Mouse (Mus musculus): ENCODE measurements at regions not wholly inside any gene's neighbourhood (a gene's known extent, or its start where the extent isn't known, plus 50 kb on each side); places are given as distances from the start of the nearest gene placed in this dataset.

- ATAC-seq (replicated peaks; ENCODE audit: low FRiP score, poor library complexity, severe bottlenecking) = no peak
These were observed 651.9 kb upstream of the Klhl1 start for GRCm38 (mm10) chr14:97170841-97171240.

DNA sequence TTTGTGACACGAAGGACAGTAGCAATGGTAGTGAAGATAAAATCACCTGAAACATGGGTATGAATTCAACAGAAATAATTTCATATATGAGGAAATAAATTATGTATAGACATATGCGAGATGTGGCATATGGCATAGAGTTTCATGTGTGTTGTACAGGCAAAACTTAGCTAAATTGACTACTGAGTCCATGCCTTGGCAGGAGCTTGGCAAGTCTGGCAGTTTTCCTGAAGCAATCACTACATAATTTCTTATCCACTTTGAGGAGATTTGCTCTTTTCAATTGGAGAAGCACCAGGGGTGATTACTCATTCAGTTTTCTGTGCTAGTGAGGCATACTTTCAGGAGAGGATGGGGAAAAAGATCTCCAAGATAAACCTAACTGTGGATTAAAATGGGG, 646.9 kb upstream of the Klhl1 start:
- no peak for ATAC-seq (replicated peaks; ENCODE audit: low FRiP score, poor library complexity, severe bottlenecking)

DNA sequence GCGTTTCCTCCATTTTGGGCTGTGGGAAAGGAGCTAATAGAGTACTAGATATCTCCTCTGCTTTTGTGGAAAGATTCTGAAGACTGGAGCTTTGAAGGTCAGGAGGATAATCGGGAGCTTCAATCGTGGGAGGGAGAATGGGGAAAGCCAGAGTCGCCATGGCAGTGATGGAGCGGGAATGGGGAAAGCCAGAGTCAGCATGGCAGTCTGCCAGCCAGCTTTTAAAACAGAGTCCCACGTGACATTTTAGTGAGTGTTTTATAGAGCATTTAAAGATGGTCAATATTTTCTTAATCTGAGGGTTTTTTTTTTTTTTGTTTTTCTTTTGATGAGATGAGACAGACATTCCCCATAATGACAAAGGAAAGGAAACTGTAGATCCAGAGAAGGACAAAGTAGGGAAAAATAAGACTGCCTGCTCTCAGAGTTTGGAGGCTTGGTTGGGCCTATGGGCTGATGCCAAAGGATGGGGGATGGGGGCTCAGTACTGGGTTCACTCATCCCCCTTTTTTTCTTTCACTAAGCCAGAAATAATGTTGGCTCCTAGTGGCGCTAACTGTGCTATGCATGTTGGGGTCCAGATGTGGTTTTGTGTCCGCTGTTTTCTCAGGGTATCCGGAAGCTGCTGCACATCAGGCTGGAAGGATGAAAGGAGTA, 630.2 kb upstream of the Klhl1 start:
- no peak for ATAC-seq (replicated peaks; ENCODE audit: low FRiP score, poor library complexity, severe bottlenecking)

- no peak for ATAC-seq (replicated peaks; ENCODE audit: low FRiP score, poor library complexity, severe bottlenecking)
These were observed 597.2 kb upstream of the Klhl1 start for GRCm38 (mm10) chr14:97115918-97116635.

DNA sequence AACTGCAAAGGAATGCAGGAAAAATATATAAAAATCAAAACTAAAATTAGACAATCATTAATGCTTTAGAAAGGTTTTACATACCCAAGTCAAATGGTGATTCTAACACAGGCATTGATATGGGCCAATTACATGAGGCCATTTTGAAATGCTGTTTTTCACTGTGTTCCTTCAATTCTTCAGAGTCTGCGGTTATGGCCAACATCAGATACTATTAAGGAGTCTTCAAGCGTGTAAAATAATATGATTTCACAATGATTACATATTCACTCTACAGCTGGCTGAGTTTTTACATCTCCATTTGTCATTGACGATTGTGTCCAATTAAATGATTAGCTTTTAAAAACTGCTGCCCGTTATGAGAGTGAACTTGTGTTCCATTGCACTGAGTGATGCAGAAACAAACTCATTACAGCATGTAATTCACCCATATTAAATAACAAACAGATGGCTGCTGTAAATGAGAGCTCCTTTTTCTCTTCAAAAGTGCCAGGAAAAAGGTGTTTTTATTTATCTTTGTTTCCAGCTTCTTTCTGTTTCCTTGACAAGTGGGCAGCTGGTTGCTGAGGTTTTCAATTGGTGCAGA, 582.3 kb upstream of the Klhl1 start:
- no peak for ATAC-seq (replicated peaks; ENCODE audit: low FRiP score, poor library complexity, severe bottlenecking)

DNA sequence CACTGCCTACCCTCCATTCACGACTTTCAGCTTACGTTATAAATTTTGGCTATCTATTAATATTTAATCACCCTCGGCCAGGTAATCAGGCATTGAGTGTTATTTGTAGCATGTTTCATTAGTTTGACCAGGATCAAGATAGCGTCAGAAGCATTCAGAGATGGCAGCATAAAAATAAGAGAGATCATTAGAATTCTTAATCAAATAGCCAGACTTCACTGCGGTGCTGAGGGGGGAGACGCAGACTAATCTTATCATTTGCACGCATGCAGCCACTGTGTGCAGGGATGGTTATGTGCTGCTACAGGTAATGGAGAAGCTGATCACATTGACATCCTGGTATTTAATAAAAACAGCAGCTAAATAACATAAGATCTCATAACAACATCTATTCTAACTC, 574.5 kb upstream of the Klhl1 start:
- ATAC-seq (replicated peaks; ENCODE audit: low FRiP score, poor library complexity, severe bottlenecking) = no peak

GRCm38 (mm10) chr14:97088863-97089262, 570.0 kb upstream of the Klhl1 start:
- no peak for ATAC-seq (replicated peaks; ENCODE audit: low FRiP score, poor library complexity, severe bottlenecking)

GRCm38 (mm10) chr14:97087346-97087745, 568.4 kb upstream of the Klhl1 start:
- no peak for ATAC-seq (replicated peaks; ENCODE audit: low FRiP score, poor library complexity, severe bottlenecking)

- ATAC-seq (replicated peaks; ENCODE audit: low FRiP score, poor library complexity, severe bottlenecking) = no peak
These were observed 567.7 kb upstream of the Klhl1 start for GRCm38 (mm10) chr14:97086363-97087309.

- no peak for ATAC-seq (replicated peaks; ENCODE audit: low FRiP score, poor library complexity, severe bottlenecking)
These were observed 555.9 kb upstream of the Klhl1 start for GRCm38 (mm10) chr14:97074808-97075207.

- ATAC-seq (replicated peaks; ENCODE audit: low FRiP score, poor library complexity, severe bottlenecking) = no peak
These were observed 549.9 kb upstream of the Klhl1 start for GRCm38 (mm10) chr14:97068770-97069169.

DNA sequence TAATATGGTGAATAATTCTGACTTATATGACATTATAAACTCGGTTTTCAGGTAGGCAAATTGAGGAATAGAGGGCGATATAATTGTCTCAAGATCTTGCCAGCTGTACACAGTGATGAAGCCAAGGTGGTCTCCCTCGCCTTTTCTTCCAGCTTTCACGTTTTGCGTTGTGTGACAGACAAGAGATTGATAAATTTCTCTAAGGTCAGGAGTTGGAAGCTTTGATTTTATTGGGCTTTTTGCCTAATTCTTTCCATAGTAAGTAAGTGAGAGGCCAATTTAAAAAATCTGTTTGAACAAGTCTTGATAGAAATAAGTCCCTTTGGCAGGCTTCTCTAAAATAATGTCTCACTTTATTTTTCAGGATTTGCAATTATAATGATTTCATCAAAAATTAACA, 549.4 kb upstream of the Klhl1 start:
- ATAC-seq (replicated peaks; ENCODE audit: low FRiP score, poor library complexity, severe bottlenecking) = no peak

GRCm38 (mm10) chr14:97045321-97045720, 526.4 kb upstream of the Klhl1 start:
- ATAC-seq (replicated peaks; ENCODE audit: low FRiP score, poor library complexity, severe bottlenecking) = no peak

DNA sequence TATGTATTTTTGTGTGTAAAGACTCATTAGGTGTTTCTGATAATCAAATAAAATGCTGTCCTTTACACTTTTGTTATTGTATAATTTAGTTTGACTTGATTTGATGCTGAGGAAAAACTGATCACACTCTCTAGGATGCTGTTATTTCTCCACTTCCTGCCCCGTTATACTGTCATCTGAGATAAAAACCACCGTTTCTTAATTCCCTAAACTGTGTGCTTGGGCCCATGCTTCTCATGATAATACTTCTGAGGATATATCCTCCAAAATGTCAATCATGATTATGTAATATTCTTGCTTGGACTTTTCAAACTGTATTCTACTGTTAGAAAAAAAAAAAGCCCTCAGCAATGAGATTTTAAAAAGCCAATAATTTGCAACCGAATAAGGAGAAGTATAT, 520.9 kb upstream of the Klhl1 start:
- no peak for ATAC-seq (replicated peaks; ENCODE audit: low FRiP score, poor library complexity, severe bottlenecking)

GRCm38 (mm10) chr14:97028528-97028927, 509.6 kb upstream of the Klhl1 start:
- no peak for ATAC-seq (replicated peaks; ENCODE audit: low FRiP score, poor library complexity, severe bottlenecking)

- no peak for ATAC-seq (replicated peaks; ENCODE audit: low FRiP score, poor library complexity, severe bottlenecking)
These were observed 487.4 kb upstream of the Klhl1 start for GRCm38 (mm10) chr14:97006294-97006693.

- ATAC-seq (replicated peaks; ENCODE audit: low FRiP score, poor library complexity, severe bottlenecking) = no peak
These were observed 476.2 kb upstream of the Klhl1 start for GRCm38 (mm10) chr14:96995081-96995480.

GRCm38 (mm10) chr14:96990542-96991162, 471.8 kb upstream of the Klhl1 start:
- ATAC-seq (replicated peaks; ENCODE audit: low FRiP score, poor library complexity, severe bottlenecking) = no peak

- no peak for ATAC-seq (replicated peaks; ENCODE audit: low FRiP score, poor library complexity, severe bottlenecking)
These were observed 444.2 kb upstream of the Klhl1 start for GRCm38 (mm10) chr14:96963074-96963447.

Data from erythroid progenitor cell, adult 5-6 weeks (primary cell).